Comparison of ENCODE assay signal across 1 mouse cellular context in the genomic region with DNA sequence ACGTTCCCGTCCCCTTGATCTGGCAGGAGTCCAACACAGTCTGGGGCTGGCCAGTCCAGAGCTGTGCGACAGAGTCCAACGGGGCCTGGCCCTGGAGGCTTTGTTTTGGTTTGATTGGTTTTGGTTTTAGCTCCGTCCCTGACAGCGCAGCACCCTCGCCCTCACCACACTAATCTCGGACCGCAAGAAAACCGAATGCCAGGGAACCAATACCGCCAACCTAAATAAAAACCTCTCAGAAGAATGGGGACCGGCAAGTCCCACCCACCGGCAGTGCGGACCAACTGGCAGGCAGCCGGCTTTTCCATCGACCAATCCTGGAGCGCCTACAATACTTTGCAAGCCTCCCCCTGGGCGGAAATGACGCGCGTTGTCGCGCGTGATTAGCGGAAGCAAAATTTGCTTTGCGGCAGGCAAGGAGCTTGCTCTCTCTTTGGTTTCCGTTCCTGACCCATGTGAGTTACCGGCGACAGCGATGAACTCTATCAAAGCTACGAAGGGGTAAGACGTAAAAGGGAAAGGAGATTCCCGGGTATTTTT.
A peak's percentile ranks its signal among the peaks of the same experiment; 100 is the strongest.
TF ChIP-seq lines count a peak whose summit lies in the region.

A gene (plus strand): TSS at position 395 of the 540 bp plus-strand sequence.

TF ChIP-seq in CH12.LX, 34 proteins besides CTCF, POLR2A, EP300 and RAD21 (continued from another document):
- TF ChIP-seq NELFE (IDR thresholded peaks at IDR 0.05; ENCODE audit: low read depth, low read length) (0 out of 2 replicates have a peak, but pooled peaks have one; percentile 56), TCF12 (IDR thresholded peaks at IDR 0.05; ENCODE audit: low read depth, low read length) (peak; percentile 44; the same call in 1 of the 2 replicates), MAX (IDR thresholded peaks at IDR 0.05; ENCODE audit: low read length) (peak; percentile 59), SIN3A (IDR thresholded peaks at IDR 0.05; ENCODE audit: low read length) (no peak; the same call in 1 of the 2 replicates), UBTF (IDR thresholded peaks at IDR 0.05; ENCODE audit: low read depth, low read length) (no peak), MAZ (IDR thresholded peaks at IDR 0.05; ENCODE audit: low read depth, low read length) (no peak), KAT2A (IDR thresholded peaks at IDR 0.05; ENCODE audit: insufficient replicate concordance, low read length) (peak; percentile 79; the same call in 1 of the 2 replicates), SMC3 (IDR thresholded peaks at IDR 0.05; ENCODE audit: low read depth, low read length) (no peak), PAX5 (IDR thresholded peaks at IDR 0.05; ENCODE audit: low read length) (no peak), IRF4 (IDR thresholded peaks at IDR 0.05; ENCODE audit: low read depth, low read length) (0 out of 2 replicates have a peak, but pooled peaks have one; percentile 8), ZNF384 (IDR thresholded peaks at IDR 0.05; ENCODE audit: low read depth, low read length) (no peak), CHD2 (IDR thresholded peaks at IDR 0.05; ENCODE audit: low read length) (0 out of 2 replicates have a peak, but pooled peaks have one; percentile 55), MAFK (IDR thresholded peaks at IDR 0.05; ENCODE audit: insufficient replicate concordance, low read length) (no peak), MXI1 (IDR thresholded peaks at IDR 0.05; ENCODE audit: low read depth, low read length) (peak; percentile 91), ZMIZ1 (IDR thresholded peaks at IDR 0.05; ENCODE audit: low read depth, low read length) (peak; percentile 67), RCOR1 (conservative IDR thresholded peaks at IDR 0.05; ENCODE audit: low read depth, low read length) (no peak), HCFC1 (IDR thresholded peaks at IDR 0.05; ENCODE audit: low read depth, low read length) (peak; percentile 85), GABPA (IDR thresholded peaks at IDR 0.05; ENCODE audit: insufficient replicate concordance, low read depth, low read length) (no peak)
